Mouse (Mus musculus) E14TG2a.4 (cell line): ENCODE results near the gene Shroom2.

Experiments used
- CTCF ChIP-seq: conservative IDR thresholded peaks from 2 replicates; pipeline ENCODE4 v1.5.1; 2014; ENCODE audit warnings: low read length
- POU5F1 ChIP-seq: IDR thresholded peaks from 2 replicates; pipeline ENCODE4 v1.6.1; 2014; ENCODE audit warnings: low read length, borderline replicate concordance

- TF ChIP-seq CTCF (no peak), POU5F1 (no peak)
These were observed 113.3 kb downstream of the Shroom2 start for GRCm38 (mm10) chrX:152655796-152656608.
